Mouse (Mus musculus) embryonic facial prominence, embryonic 10.5 days (tissue): Measurements from ENCODE around the gene Pikfyve. TPM values are rescaled to one million over a fixed set of nuclear protein-coding genes. Genes with fewer than 3 reads are reported as not detected.

ENCODE experiments used
- DNase-seq: peaks from one replicate; pipeline ENCODE4 v3.0.0-alpha.2; 2017; ENCODE audit warnings: low spot score
- H3K27ac ChIP-seq: fragments of 300-500 bp; sonication (generic); replicated peaks from 2 replicates; pipeline ENCODE4 v1.5.1; 2016; ENCODE audit warnings: mild to moderate bottlenecking
- H3K27me3 ChIP-seq: fragments of 300-500 bp; sonication (generic); replicated peaks from 2 replicates; pipeline ENCODE4 v1.6.1; 2016; ENCODE audit warnings: low read depth, mild to moderate bottlenecking; ENCODE audit not compliant: poor library complexity, severe bottlenecking
- H3K36me3 ChIP-seq: fragments of 300-500 bp; sonication (generic); replicated peaks from 2 replicates; pipeline ENCODE4 v1.6.1; 2016; ENCODE audit warnings: mild to moderate bottlenecking, moderate library complexity
- H3K4me1 ChIP-seq: fragments of 300-500 bp; sonication (generic); 2 replicates; pipeline ENCODE4 v1.6.1; 2016
- H3K4me3 ChIP-seq: fragments of 300-500 bp; sonication (generic); 2 replicates; pipeline ENCODE4 v1.5.1; 2016; ENCODE audit warnings: mild to moderate bottlenecking, moderate library complexity
- H3K9me3 ChIP-seq: fragments of 300-500 bp; sonication (generic); 2 replicates; pipeline ENCODE4 v1.6.1; 2016; ENCODE audit warnings: mild to moderate bottlenecking
- WGBS: fragments of 180-500 bp; shearing (Covaris S2); methylation state at CpG from one replicate; pipeline ENCODE4 v1.1.7; 2016; 5-methylcytosine and 5-hydroxymethylcytosine counted together
- polyA plus RNA-seq: library from polyadenylated mRNA; unstranded; fragments of >200 nt; fragmentation: Nextera tagmentation; extraction: Ambion mirVana; gene quantifications from 2 replicates; pipeline ENCODE4 v1.2.1, GENCODE M21; 2016

Gene Pikfyve
- 13.5 and 13.7 TPM in 2 replicates for polyA plus RNA-seq

DNA sequence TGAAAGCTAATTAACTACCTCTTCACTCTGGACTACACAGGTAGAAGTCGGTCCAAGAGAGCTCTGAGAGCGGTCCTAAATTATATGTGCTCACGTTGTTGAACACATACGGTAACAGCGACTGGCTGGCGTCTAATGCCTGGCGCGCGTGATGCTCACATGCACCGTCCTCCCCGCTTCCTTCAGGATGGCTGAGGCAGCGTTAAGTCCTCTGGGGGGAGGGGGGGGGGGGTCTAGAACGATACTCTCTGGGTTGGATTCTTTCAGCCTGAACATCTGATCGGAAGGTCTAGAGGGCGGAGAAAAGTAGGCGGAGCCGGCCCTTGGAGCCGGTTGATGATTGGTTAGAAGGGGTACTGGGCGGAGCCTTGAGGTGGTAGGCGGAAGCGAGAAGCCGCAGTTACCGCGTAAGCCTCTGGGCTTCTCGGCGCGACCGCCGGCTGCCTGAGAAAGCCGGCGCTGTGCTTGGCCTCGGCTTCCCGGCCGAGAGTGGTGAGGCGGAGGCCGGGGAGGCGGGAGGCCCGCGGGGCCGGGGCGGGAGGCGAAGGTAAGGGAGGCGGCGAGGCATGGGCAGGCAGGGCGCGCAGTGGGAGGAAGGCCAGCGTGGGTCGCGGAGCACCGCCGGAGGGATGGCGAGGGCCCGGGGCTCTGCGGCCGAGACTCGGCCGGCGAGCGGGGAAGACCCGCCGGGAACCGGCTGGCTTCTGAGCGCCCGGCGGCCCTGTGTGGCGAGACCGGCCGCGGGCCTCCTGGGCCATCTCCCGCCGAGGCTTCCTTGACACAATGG is at the start of gene Pikfyve, which contains the start of gene Idh1:
Gene Pikfyve, plus strand, starts transcription at position 397 of the 787 bp plus-strand sequence.
Gene Idh1, minus strand, starts transcription at position 214 of the 787 bp plus-strand sequence.
- DNase-seq = peak; percentile 97
- H3K4me3 ChIP-seq = peak within 1 kb of the TSS; percentile 96
- peak within 1 kb of the TSS; percentile 91 for H3K27ac ChIP-seq
- under 1% methylated on average over 71 of the region's 71 CpGs for WGBS
- peaks cover 7% of the 10 kb centered on the region for H3K36me3 ChIP-seq
- H3K9me3 ChIP-seq = no peaks in the 10 kb centered on the region
- peaks cover 20% of the 10 kb centered on the region for H3K4me1 ChIP-seq
- no peaks in the 10 kb centered on the region for H3K27me3 ChIP-seq

DNA sequence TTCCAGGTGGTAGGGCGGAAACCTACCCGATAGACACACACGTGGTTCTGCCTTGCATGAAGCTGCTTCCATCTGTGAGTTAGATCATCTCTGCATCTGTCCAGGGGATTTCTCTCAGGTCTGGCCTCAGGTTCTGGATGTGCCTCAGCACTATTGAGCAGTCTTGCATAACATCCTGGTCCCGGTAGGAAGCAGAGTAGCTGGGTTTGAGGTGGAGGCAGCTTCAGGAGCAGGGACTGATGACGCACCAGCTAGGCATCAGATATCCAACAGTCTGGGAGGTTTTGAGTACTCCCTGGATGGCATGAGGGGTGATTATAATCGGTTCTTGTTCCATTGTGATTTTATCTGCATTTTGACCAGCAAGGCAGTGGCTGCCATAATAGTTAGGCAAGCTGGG is 48.9 kb upstream of the Pikfyve start:
- Histone ChIP-seq H3K36me3 (no peaks in the 10 kb centered on the region), H3K4me1 (no peaks in the 10 kb centered on the region), H3K27me3 (no peaks in the 10 kb centered on the region), H3K4me3 (no peak overlapping the region), H3K9me3 (no peaks in the 10 kb centered on the region), H3K27ac (no peak overlapping the region)
- no peak for DNase-seq
- WGBS = 88% methylated on average over 6 of the region's 6 CpGs

DNA sequence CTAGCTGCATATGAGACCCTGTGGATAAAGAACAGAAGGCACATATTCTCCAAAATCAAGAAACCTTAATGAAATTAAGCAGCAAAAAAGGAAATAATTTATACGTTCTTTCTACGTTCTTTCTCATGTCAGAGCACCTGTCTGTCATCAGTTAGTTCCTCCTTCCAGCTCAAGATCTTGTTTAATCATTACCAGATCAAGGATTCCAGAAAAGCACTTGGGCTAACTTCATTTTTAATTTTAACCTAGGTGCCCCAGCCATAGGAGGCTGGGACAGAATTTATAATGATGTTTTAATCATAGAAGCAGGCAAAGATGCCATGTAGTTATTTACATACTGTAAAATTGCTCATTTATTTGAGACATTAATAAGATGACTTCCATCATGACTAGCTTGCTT is 41.7 kb upstream of the Pikfyve start:
- Histone ChIP-seq H3K36me3 (no peaks in the 10 kb centered on the region), H3K4me3 (no peak overlapping the region), H3K27ac (no peak overlapping the region), H3K4me1 (no peaks in the 10 kb centered on the region), H3K9me3 (no peaks in the 10 kb centered on the region), H3K27me3 (no peaks in the 10 kb centered on the region)
- no peak for DNase-seq
- 82% methylated on average over 2 of the region's 2 CpGs for WGBS

- Histone ChIP-seq H3K36me3 (no peaks in the 10 kb centered on the region), H3K9me3 (no peaks in the 10 kb centered on the region), H3K27ac (no peak overlapping the region), H3K27me3 (no peaks in the 10 kb centered on the region), H3K4me1 (no peaks in the 10 kb centered on the region), H3K4me3 (no peak overlapping the region)
- WGBS = 58% methylated on average over 2 of the region's 2 CpGs
- DNase-seq = no peak
Measured at GRCm38 (mm10) chr1:65146601-65147000, 39.9 kb upstream of the Pikfyve start.

DNA sequence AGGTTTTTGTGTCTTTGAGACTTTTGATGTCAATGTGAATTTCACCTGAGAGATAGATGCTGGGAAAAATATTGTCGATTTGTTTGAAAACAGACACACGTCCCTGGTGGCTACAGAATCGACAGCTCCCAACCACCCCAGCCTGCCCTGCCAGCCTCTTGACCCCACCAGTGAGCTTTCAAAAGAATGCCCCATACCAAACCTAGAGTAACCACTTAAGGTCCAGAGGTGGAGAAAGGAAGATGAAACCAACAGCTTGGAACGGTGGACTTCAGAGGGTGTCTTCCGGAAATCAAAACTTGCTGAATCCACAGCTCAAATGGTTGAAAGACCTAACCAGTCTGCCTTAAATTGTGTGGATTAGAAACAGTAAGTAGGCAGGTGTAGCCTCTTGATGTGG is 39.2 kb upstream of the Pikfyve start:
- no peak overlapping the region for H3K4me3 ChIP-seq
- no peaks in the 10 kb centered on the region for H3K4me1 ChIP-seq
- WGBS = 92% methylated on average over 5 of the region's 5 CpGs
- no peak overlapping the region for H3K27ac ChIP-seq
- H3K27me3 ChIP-seq = no peaks in the 10 kb centered on the region
- H3K9me3 ChIP-seq = no peaks in the 10 kb centered on the region
- H3K36me3 ChIP-seq = no peaks in the 10 kb centered on the region
- DNase-seq = no peak

DNA sequence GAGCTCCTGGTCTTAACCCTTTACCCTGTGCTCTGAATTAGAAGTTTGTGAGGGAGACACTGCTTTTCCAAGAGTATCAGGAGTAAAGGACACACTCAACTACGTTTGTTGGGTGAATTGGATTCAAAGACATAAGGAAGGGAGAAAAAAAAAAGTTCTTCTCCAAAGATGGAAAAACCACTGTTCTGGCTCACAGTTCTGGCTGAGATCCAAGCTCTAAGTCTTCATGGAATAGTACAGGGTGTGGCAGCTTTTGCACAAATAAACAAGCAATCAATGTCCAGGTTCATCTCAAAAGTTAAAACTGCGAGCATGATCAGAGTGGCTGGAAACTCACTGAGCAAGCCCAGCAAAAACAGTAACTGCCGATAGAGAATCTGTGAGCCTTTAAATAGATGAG is 38.5 kb upstream of the Pikfyve start:
- Histone ChIP-seq H3K36me3 (no peaks in the 10 kb centered on the region), H3K4me3 (no peak overlapping the region), H3K9me3 (no peaks in the 10 kb centered on the region), H3K27ac (no peak overlapping the region), H3K4me1 (no peaks in the 10 kb centered on the region), H3K27me3 (no peaks in the 10 kb centered on the region)
- no peak for DNase-seq
- 77% methylated on average over 3 of the region's 3 CpGs for WGBS

- no peak overlapping the region for H3K27ac ChIP-seq
- no peaks in the 10 kb centered on the region for H3K4me1 ChIP-seq
- no peak overlapping the region for H3K4me3 ChIP-seq
- H3K36me3 ChIP-seq = peaks cover 35% of the 10 kb centered on the region
- no peaks in the 10 kb centered on the region for H3K27me3 ChIP-seq
- no peaks in the 10 kb centered on the region for H3K9me3 ChIP-seq
- no peak for DNase-seq
Measured at GRCm38 (mm10) chr1:65154814-65155213, 31.7 kb upstream of the Pikfyve start.

GRCm38 (mm10) chr1:65156111-65156510 is 30.4 kb upstream of the Pikfyve start:
- Histone ChIP-seq H3K4me1 (no peaks in the 10 kb centered on the region), H3K36me3 (peaks cover 48% of the 10 kb centered on the region)
- WGBS = 93% methylated on average over 5 of the region's 5 CpGs

DNA sequence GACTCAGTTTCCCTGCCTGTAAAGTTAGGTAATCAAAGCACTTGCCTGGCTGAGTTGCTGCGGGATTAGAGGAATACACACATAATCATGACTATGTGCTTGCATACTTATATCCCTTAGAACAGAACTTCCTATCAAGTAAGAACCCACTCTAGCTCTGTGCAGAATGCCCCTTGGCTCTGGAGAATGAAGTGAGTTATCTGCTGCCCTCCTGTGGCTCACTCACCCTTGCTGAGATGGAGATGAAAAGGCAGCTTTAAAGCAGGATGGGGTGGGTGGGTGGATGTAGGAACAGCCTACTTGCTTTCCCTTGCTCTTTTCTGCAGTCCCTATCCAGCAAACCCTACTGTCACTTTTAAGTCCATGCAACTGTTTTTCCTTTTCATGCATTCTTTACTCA is 24.3 kb upstream of the Pikfyve start:
- Histone ChIP-seq H3K27ac (no peak overlapping the region), H3K4me1 (no peaks in the 10 kb centered on the region), H3K9me3 (no peaks in the 10 kb centered on the region), H3K27me3 (no peaks in the 10 kb centered on the region), H3K36me3 (peaks cover 98% of the 10 kb centered on the region), H3K4me3 (no peak overlapping the region)
- 93% methylated on average over 1 of the region's 1 CpGs for WGBS
- no peak for DNase-seq

More at GRCm38 (mm10) chr1:65156111-65156510, 30.4 kb upstream of the Pikfyve start:
- Histone ChIP-seq H3K9me3 (no peaks in the 10 kb centered on the region), H3K4me3 (no peak overlapping the region), H3K27ac (no peak overlapping the region), H3K27me3 (no peaks in the 10 kb centered on the region)
- no peak for DNase-seq

GRCm38 (mm10) chr1:65167496-65167895 is 19.0 kb upstream of the Pikfyve start:
- Histone ChIP-seq H3K9me3 (no peaks in the 10 kb centered on the region), H3K4me3 (no peak overlapping the region), H3K36me3 (peaks cover 99% of the 10 kb centered on the region), H3K27me3 (no peaks in the 10 kb centered on the region), H3K27ac (no peak overlapping the region), H3K4me1 (no peaks in the 10 kb centered on the region)
- DNase-seq = no peak
- WGBS = 88% methylated on average over 1 of the region's 1 CpGs

GRCm38 (mm10) chr1:65169536-65169935 is 16.9 kb upstream of the Pikfyve start:
- no peaks in the 10 kb centered on the region for H3K27me3 ChIP-seq
- 95% methylated on average over 7 of the region's 7 CpGs for WGBS
- no peak overlapping the region for H3K27ac ChIP-seq
- no peak for DNase-seq
- H3K36me3 ChIP-seq = peaks cover 100% of the 10 kb centered on the region
- no peaks in the 10 kb centered on the region for H3K9me3 ChIP-seq
- no peaks in the 10 kb centered on the region for H3K4me1 ChIP-seq
- H3K4me3 ChIP-seq = no peak overlapping the region

- H3K9me3 ChIP-seq = no peaks in the 10 kb centered on the region
Measured at GRCm38 (mm10) chr1:65169947-65170346, 16.5 kb upstream of the Pikfyve start.

GRCm38 (mm10) chr1:65171579-65171978 is 14.9 kb upstream of the Pikfyve start:
- Histone ChIP-seq H3K36me3 (peaks cover 83% of the 10 kb centered on the region), H3K27me3 (no peaks in the 10 kb centered on the region), H3K27ac (no peak overlapping the region), H3K4me1 (peaks cover 9% of the 10 kb centered on the region; the same call in 1 of the 2 replicates), H3K4me3 (no peak overlapping the region), H3K9me3 (no peaks in the 10 kb centered on the region)
- DNase-seq = no peak
- 82% methylated on average over 4 of the region's 4 CpGs for WGBS

More at GRCm38 (mm10) chr1:65169947-65170346, 16.5 kb upstream of the Pikfyve start:
- Histone ChIP-seq H3K4me3 (no peak overlapping the region), H3K27me3 (no peaks in the 10 kb centered on the region), H3K36me3 (peaks cover 99% of the 10 kb centered on the region), H3K4me1 (no peaks in the 10 kb centered on the region), H3K27ac (no peak overlapping the region)
- DNase-seq = no peak
- WGBS = 91% methylated on average over 5 of the region's 5 CpGs
